Mouse (Mus musculus) MEL (cell line): Measurements from ENCODE around the gene Gchfr. TPM values are rescaled to one million over a fixed set of nuclear protein-coding genes. Genes with fewer than 3 reads are reported as not detected.

Experiments used
- polyA plus RNA-seq, 2 experiments: library from polyadenylated mRNA; stranded (reverse) in 1 of 2; unstranded in 1 of 2; fragments of >175 nt in 1 of 2; fragments of >200 nt in 1 of 2; gene quantifications; 2 replicates each; pipeline versions ENCODE4 v1.2.1 to v1.2.4; 2012; ENCODE audit warnings: low replicate concordance in 2 of 2, low read depth in 1 of 2; ENCODE audit not compliant: insufficient read length in 2 of 2, insufficient read depth in 1 of 2, missing spikeins in 1 of 2
- total RNA-seq: library from RNA; depleted of rRNA; stranded (reverse); fragments of 300-350 nt; gene quantifications from 2 replicates; pipeline ENCODE4 v1.2.3, GENCODE M21; 2012; rRNA removed

The Gchfr gene
- total and polyA plus RNA-seq, 3 experiments = not detected

Other genes starting within 250 kb of the Gchfr start
- gene Chst14, start 241.3 kb upstream of the Gchfr start, total RNA-seq = 2.1 and 2.2 TPM in 2 replicates
- 1 to 10 TPM in 1 of 2 experiments, not detected in 1; 5.0 TPM for gene Chst14, start 241.3 kb upstream of the Gchfr start, polyA plus RNA-seq
- 14.8 and 18.7 TPM in 2 replicates for gene Ccdc32, start 138.4 kb upstream of the Gchfr start, total RNA-seq
- 10 to 100 TPM in 1 of 2 experiments, not detected in 1; 15.0 TPM for gene Ccdc32, start 138.4 kb upstream of the Gchfr start, polyA plus RNA-seq
- gene Rpusd2, start 133.0 kb upstream of the Gchfr start, total RNA-seq = 15.2 and 18.6 TPM in 2 replicates
- 10 to 100 TPM in 1 of 2 experiments, not detected in 1; 15.5 TPM for gene Rpusd2, start 133.0 kb upstream of the Gchfr start, polyA plus RNA-seq
- gene Knl1, start 120.7 kb upstream of the Gchfr start, total RNA-seq = 23.2 and 31.7 TPM in 2 replicates
- 100 to 1,000 TPM in 1 of 2 experiments, 10 to 100 TPM in 1; 18.6 to 160 TPM for gene Knl1, start 120.7 kb upstream of the Gchfr start, polyA plus RNA-seq
- 23.5 and 24.3 TPM in 2 replicates for gene Rad51, start 55.0 kb upstream of the Gchfr start, total RNA-seq
- 10 to 100 TPM in 1 of 2 experiments, not detected in 1; 51.8 TPM for gene Rad51, start 55.0 kb upstream of the Gchfr start, polyA plus RNA-seq
- gene Rmdn3, start 10.7 kb upstream of the Gchfr start, total RNA-seq = 44.7 and 57.4 TPM in 2 replicates
- 10 to 100 TPM in 1 of 2 experiments, not detected in 1; 52.5 TPM for gene Rmdn3, start 10.7 kb upstream of the Gchfr start, polyA plus RNA-seq
- gene Gm14137, start 6.7 kb downstream of the Gchfr start, total RNA-seq = 0.07 TPM in 1 of 2 replicates, not detected in the other
- under 1 TPM in 1 of 2 experiments, not detected in 1; 0.71 TPM for gene Gm14137, start 6.7 kb downstream of the Gchfr start, polyA plus RNA-seq
- gene Zfyve19, start 40.8 kb downstream of the Gchfr start, total RNA-seq = 30.3 and 37.4 TPM in 2 replicates
- 10 to 100 TPM in 1 of 2 experiments, not detected in 1; 52.5 TPM for gene Zfyve19, start 40.8 kb downstream of the Gchfr start, polyA plus RNA-seq
- gene Dnajc17, start 41.0 kb downstream of the Gchfr start, total RNA-seq = 13.0 and 14.7 TPM in 2 replicates
- 10 to 100 TPM in 1 of 2 experiments, not detected in 1; 15.8 TPM for gene Dnajc17, start 41.0 kb downstream of the Gchfr start, polyA plus RNA-seq
- not detected in 2 replicates for gene Ppp1r14d, start 62.1 kb downstream of the Gchfr start, total RNA-seq
- not detected for gene Ppp1r14d, start 62.1 kb downstream of the Gchfr start, polyA plus RNA-seq
- not detected in 2 replicates for gene Spint1, start 69.6 kb downstream of the Gchfr start, total RNA-seq
- not detected for gene Spint1, start 69.6 kb downstream of the Gchfr start, polyA plus RNA-seq
- gene Rhov, start 103.5 kb downstream of the Gchfr start, total RNA-seq = not detected in 2 replicates
- not detected for gene Rhov, start 103.5 kb downstream of the Gchfr start, polyA plus RNA-seq
- gene Vps18, start 121.0 kb downstream of the Gchfr start, total RNA-seq = 24.8 and 28.0 TPM in 2 replicates
- 10 to 100 TPM in 1 of 2 experiments, not detected in 1; 30.4 TPM for gene Vps18, start 121.0 kb downstream of the Gchfr start, polyA plus RNA-seq
- 0.16 TPM in 1 of 2 replicates, not detected in the other for gene Dll4, start 158.0 kb downstream of the Gchfr start, total RNA-seq
- under 1 TPM in 1 of 2 experiments, not detected in 1; 0.18 TPM for gene Dll4, start 158.0 kb downstream of the Gchfr start, polyA plus RNA-seq
- 3.6 and 33.0 TPM in 2 replicates for gene Chac1, start 183.5 kb downstream of the Gchfr start, total RNA-seq
- gene Chac1, start 183.5 kb downstream of the Gchfr start, polyA plus RNA-seq = 1 to 10 TPM in 1 of 2 experiments, not detected in 1; 6.4 TPM